Mouse (Mus musculus) heart, adult 9 months (tissue): ENCODE results near the gene Scaf1.

ENCODE experiments used
- DNase-seq, 2 experiments: peaks; one replicate each; pipeline ENCODE4 v3.0.0; 2022; ENCODE audit warnings: low spot score in 2 of 2

The Scaf1 gene

DNA sequence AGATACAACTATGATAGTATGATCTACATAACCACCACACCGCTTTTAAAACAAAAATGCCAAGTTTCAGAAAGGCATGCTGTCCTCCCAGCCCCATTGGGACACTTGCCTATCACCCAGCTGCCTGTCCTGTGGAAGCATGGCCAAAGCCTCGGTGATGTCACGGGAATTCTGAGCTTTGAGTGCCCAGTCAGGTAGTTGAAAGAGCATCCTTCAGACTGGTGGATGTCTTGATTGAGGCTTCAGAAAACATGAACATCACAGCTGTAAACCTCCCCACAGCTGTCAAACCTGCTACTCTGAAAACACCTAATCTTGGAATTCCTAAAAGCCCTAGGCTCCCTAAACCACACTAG lies 2.1 kb downstream of the Scaf1 start:
- DNase-seq, result no peak

DNA sequence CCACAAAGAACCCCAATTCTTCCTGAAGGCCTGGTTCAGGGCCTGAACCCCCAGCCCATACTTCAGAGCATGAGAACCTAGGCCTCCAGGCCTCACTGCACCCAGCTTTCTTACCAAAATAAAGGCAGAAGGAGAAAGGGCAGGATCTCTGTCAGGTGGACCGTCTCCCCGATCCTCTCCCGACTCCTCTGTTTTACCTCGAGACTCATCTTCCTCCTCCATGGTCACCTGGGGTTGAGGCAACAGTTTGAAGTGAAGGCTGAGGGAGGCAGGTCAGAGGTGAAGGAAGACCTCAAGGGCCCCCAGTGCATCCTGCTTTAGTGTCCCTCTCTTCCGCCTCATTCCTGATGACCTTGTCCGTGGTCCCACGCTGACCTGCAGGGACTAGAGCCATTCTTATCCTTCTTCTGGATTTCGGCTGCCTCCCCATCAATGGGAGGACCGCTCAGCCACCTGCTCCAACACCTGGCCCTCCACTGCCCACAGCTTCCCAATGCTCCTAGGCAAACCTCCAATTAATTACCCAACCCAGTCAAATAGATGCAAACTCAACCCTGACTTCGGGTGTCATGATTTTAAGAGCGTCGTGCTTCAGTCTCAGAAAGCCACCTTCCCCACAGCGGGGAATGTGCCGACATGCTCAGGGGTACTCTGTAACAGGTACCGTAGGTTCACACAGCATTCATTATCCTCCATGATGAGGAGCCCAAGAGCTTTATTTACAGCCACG lies 2.6 kb downstream of the Scaf1 start:
- no peak for DNase-seq

GRCm38 (mm10) chr7:45012824-45013223 lies 3.3 kb downstream of the Scaf1 start:
- no peak for DNase-seq

- no peak for DNase-seq
Observed at GRCm38 (mm10) chr7:45012011-45012410, 4.2 kb downstream of the Scaf1 start.

- no peak for DNase-seq
Observed at GRCm38 (mm10) chr7:45008411-45008810, 7.8 kb downstream of the Scaf1 start.

- no peak for DNase-seq
Observed at GRCm38 (mm10) chr7:45007846-45008245, 8.3 kb downstream of the Scaf1 start.

DNA sequence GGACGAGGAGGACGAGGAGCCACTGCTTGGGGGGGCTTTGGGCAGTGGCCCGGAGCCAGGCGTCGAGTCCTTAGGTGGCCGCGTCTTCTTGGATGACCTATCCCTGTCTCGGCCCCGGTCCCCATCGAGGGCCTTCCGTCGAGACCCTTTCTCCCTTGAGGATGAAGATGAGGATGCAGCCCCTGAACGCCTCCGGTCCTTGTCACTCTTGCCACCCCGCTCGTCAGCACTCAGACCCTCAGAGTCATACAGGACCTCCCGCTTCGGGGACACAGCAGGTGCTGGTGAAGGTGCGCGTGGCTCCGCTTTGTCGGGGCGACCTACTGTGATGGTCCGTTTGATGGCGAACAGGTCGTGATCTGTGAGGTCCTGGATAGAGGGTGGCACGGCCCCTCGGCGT lies 9.0 kb downstream of the Scaf1 start:
- DNase-seq, result no peak

DNA sequence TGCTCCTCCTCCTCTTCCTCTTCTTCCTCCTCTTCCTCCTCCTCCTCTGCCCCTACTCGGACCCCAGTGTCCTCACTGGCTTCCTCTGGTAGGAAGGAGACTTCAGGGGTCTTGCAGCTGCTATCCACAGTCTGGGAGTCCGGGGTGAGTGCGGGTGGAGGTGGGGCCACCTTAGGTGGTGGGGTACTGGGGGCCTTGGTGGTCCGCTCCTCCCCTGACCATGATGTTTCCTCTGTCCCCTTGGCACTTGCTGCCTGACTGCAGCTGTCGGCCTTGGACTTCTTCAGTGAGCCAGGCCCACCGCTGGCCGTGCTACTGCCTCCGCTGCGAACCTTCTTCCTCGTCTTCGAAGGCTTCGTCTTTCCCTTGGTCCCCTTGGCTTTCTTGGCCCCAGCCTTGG lies 9.7 kb downstream of the Scaf1 start:
- DNase-seq, result no peak

DNA sequence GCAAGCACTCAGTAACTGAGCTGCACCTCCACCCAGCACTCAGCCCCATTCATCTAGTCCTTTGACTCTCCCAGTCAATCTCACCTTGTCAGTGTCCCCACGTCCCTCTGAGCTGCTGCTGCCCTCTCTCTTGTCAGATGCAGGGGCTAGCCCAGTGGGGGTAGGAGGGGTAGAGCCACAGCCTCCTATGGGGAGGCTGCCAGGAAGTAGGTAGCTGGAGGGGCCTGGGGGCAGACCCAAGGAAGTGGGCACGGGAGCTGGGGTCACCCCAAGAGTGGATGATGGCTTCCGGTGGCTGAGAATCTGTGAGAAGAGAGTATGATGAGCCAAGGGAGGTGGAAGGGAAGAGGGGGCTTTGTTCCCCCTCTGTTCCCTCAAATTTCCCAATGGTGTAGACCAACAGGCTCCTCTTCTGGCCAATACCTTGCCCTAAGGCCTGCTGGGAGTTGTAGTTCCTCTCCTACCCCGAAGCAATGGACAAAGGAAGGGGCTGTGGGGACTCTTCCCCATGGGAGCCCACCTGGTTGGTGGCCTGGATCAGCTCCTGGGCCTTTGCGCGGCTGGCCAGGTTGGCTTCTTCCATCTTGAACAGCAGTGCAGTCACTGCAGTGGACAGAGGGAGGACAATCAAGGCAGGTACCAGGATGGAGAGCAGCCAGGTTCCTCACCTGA lies 10.7 kb downstream of the Scaf1 start:
- DNase-seq, result no peak

DNA sequence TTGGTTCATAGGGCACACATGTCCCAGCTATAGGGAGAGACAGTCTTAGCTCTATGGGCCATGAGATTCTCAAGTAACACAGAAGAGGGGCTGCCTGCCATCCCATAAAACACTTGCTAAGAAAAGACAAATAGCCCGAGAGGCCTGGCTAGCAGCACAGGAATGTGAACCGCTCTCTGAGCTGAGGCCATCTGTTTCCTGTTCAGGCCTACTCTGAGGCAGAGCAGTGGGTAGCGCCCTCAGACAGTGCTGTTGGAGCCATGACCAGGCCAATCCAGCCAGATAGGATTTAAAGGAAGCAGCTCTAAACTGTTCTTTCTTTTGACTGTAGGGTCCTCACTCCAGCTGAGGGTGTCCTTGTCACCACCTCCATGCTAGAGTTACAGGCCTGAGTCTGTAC lies 11.6 kb downstream of the Scaf1 start:
- no peak for DNase-seq

DNA sequence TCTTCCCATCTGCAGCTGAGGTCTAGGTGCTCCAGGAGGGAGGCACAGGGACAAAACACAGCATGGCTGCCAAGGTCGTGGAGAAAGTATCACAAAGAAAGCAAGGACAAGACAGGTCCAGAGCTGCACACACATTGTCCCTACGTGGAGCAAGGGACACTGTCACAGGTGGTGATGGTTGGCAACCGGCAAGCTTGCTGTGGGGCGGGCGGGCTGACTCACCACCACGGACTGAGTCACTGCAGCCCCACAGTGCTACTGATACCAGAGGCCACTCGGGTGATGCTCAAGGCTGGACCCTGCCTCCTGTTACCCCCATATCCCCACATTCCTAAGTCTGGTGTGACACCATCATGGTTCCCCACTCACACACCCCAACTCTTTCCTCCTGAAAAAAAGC lies 13.7 kb downstream of the Scaf1 start:
- DNase-seq, result no peak

- DNase-seq, result no peak
Observed at GRCm38 (mm10) chr7:45000539-45001114, 15.5 kb downstream of the Scaf1 start.

GRCm38 (mm10) chr7:44999753-45000152 lies 16.4 kb downstream of the Scaf1 start:
- no peak for DNase-seq

- peak; percentile 44 to 52 for DNase-seq
Observed at GRCm38 (mm10) chr7:44998501-44998955, 17.6 kb downstream of the Scaf1 start, which contains the start of gene Bcl2l12. TSS of gene Bcl2l12 (minus strand) at chr7:44998712.

- no peak for DNase-seq
Observed at GRCm38 (mm10) chr7:44997940-44998428, 18.2 kb downstream of the Scaf1 start.

GRCm38 (mm10) chr7:44997231-44997939 lies 18.8 kb downstream of the Scaf1 start, which contains the start of gene Irf3:
TSS of gene Irf3 (plus strand) at chr7:44997648.
- DNase-seq, result peak; percentile 96 to 98

GRCm38 (mm10) chr7:44996672-44997071 lies 19.5 kb downstream of the Scaf1 start:
- DNase-seq, result no peak

GRCm38 (mm10) chr7:44986879-44987718 lies 29.1 kb downstream of the Scaf1 start:
- DNase-seq, result no peak

- DNase-seq, result peak; percentile 99 to 100
Observed at GRCm38 (mm10) chr7:44986192-44986878, 29.8 kb downstream of the Scaf1 start, which contains the start of gene Prmt1. TSS of gene Prmt1 (minus strand) at chr7:44986568.

DNA sequence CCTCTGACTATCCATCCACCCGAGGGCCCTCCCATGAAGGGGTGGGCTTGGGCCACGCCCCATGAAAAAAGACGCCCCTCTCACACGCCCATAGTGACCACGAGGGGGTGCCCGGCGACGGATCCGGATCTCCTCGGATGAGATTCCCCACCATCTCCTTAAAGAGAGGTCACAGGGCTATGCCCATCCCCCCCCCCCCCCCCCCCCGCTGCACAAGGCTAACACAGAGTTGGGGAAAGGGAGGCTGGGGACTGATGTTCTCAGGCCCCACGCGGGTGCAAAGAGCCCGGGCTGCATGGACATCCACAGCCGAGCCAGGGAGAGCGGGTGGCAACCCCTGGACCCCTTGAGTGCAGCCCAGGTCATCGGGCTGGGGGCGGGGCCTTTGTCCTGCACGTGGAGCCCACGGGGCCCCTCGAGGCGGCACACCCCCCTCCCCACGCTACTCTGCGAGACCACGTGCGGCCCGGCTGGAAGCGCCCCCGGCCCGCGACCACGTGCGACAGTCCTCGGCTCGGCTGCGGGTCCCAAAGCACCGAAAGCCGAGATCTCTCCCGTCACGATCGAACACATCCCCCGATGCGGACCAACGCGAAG lies 30.5 kb downstream of the Scaf1 start:
- peak; percentile 66 to 80 for DNase-seq
